Mouse (Mus musculus): ENCODE results near the gene Ap3m1.

GRCm38 (mm10) chr14:21100876-21101275, 48.6 kb upstream of the Ap3m1 start:
- TF ChIP-seq POLR2A (IDR thresholded peaks at IDR 0.05; ENCODE audit: insufficient read depth, low read depth, low read length) (no peak), CTCF (IDR thresholded peaks at IDR 0.05; ENCODE audit: insufficient read depth, low read depth, low read length) (no peak)

Measured in olfactory bulb, adult 2 months (tissue).